Mouse (Mus musculus) heart, adult 2 months (tissue): Measurements from ENCODE around the gene Runx2. TPM values are rescaled to one million over a fixed set of nuclear protein-coding genes. Genes with fewer than 3 reads are reported as not detected.

Source experiments
- DNase-seq, 2 experiments: peaks; one replicate each; pipeline ENCODE4 v3.0.0; 2021
- H3K27ac ChIP-seq: fragments of 200-600 bp; 2 replicates; pipeline ENCODE4 v1.8.1; 2022
- H3K27me3 ChIP-seq: fragments of 200-500 bp; 2 replicates; pipeline ENCODE4 v1.6.1; 2012; ENCODE audit warnings: mild to moderate bottlenecking, low read length, inconsistent platforms, mixed read lengths; ENCODE audit not compliant: control insufficient read depth, insufficient read depth
- H3K36me3 ChIP-seq: fragments of 200-500 bp; 2 replicates; pipeline ENCODE4 v1.6.1; 2012; ENCODE audit warnings: low read length, inconsistent platforms; ENCODE audit not compliant: control insufficient read depth, insufficient read depth
- H3K4me1 ChIP-seq: fragments of 200-500 bp; 2 replicates; pipeline ENCODE4 v1.6.1; 2011; ENCODE audit warnings: low read length; ENCODE audit not compliant: control insufficient read depth, insufficient read depth
- H3K4me3 ChIP-seq: fragments of 200-600 bp; 2 replicates; pipeline ENCODE4 v1.8.1; 2022
- H3K79me2 ChIP-seq: fragments of 200-500 bp; replicated peaks from 2 replicates; pipeline ENCODE4 v1.6.1; 2012; ENCODE audit warnings: mild to moderate bottlenecking, inconsistent platforms, low read length, moderate library complexity, mixed read lengths; ENCODE audit not compliant: control insufficient read depth, insufficient read depth
- H3K9ac ChIP-seq: fragments of 200-500 bp; 2 replicates; pipeline ENCODE4 v1.6.1; 2012; ENCODE audit warnings: low read depth, mild to moderate bottlenecking, control low read depth, inconsistent platforms, low read length, mixed read lengths
- CTCF ChIP-seq: fragments of 200-600 bp; IDR thresholded peaks from 2 replicates; pipeline ENCODE4 v1.8.1; 2022; ENCODE audit warnings: antibody characterized with exemption, mild to moderate bottlenecking, moderate library complexity
- EP300 ChIP-seq: fragments of 200-500 bp; IDR thresholded peaks from 2 replicates; pipeline ENCODE4 v1.6.1; 2011; ENCODE audit warnings: low read depth, low read length, control low read depth; ENCODE audit not compliant: insufficient read depth
- POLR2A ChIP-seq: fragments of 200-500 bp; IDR thresholded peaks from 2 replicates; pipeline ENCODE4 v1.6.1; 2011; ENCODE audit warnings: mild to moderate bottlenecking, low read depth, low read length, control low read depth; ENCODE audit not compliant: insufficient read depth
- WGBS: fragments of 180-500 bp; shearing (Covaris S2); methylation state at CpG from one replicate; pipeline ENCODE4 v1.1.7; 2018; 5-methylcytosine and 5-hydroxymethylcytosine counted together
- intact Hi-C: fragments of 180-260 bp; cut with DNase I; formaldehyde crosslinking; loops from one replicate; pipeline ENCODE4 v1.15.1; 2025
- polyA plus RNA-seq: library from polyadenylated mRNA; depleted of rRNA; stranded (reverse); fragments of >200 nt; gene quantifications from 2 replicates; pipeline ENCODE4 v1.2.3, GENCODE M21; 2012
- total RNA-seq, 2 experiments: library from RNA; stranded (reverse); gene quantifications; 2 replicates each; pipeline ENCODE4 v1.2.3; 2021

Gene Runx2
- total and polyA plus RNA-seq, 3 experiments: 0.41 to 0.76 (median 0.57) TPM

DNA sequence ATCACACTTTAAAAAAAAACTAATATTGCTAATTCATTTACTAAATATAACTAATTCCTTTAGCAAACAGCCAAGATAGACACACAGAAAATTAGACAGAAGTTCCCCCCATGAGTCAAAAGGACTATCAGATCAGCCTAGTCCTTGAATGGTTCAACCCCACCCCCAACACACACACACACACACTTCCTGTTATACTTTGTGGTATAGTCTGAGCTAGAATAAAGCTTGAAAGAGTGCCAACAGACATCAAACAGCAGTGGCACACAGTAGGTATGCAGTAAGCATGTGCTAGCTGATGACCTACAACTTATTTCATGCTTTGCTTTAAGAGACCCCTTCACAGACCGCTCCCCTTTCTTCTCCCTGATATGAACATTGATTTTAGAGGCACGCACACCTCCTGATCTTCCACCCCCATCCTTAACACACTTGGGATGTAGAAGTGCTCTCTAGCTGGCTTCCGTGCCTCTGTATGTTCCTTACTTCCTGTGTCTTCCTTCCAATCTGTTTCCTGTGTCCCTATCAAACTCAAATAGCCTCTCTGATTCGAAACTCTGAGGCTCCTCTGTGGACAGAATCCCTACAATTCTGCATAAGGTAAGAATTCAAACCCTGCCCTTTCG, 124.1 kb downstream of the Runx2 start:
- intact Hi-C loops: no loop called here
- H3K79me2 ChIP-seq: no peaks in the 10 kb centered on the region
- WGBS: 68% methylated on average over 5 of the region's 5 CpGs
- H3K36me3 ChIP-seq: no peaks in the 10 kb centered on the region
- H3K4me1 ChIP-seq: no peaks in the 10 kb centered on the region
- H3K27me3 ChIP-seq: no peaks in the 10 kb centered on the region
- TF ChIP-seq EP300 (no peak), POLR2A (no peak), CTCF (no peak)
- no peak for DNase-seq
- no peak overlapping the region for H3K27ac ChIP-seq
- H3K4me3 ChIP-seq: no peak overlapping the region
- H3K9ac ChIP-seq: no peak overlapping the region

DNA sequence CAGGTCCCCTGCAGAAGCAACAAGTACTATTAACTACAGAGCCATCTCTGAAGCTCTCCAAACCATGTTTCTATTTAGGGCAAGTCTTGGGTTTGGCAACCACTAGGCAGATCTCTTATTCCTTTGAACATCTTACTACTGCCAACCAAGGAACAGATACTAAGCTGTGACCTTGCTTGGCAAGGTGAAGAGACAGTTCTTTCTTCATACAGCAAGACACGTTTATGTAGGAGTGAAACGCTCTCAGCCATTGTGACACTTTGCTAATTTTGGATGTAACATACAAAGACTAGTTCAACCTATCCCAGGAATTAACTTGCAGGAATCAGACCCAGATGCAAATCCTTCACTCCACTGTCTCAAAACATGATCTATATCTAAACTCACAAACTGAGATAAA, 126.3 kb downstream of the Runx2 start:
- TF ChIP-seq EP300 (no peak), POLR2A (no peak), CTCF (no peak)
- Histone ChIP-seq H3K4me3 (no peak overlapping the region), H3K36me3 (no peaks in the 10 kb centered on the region), H3K4me1 (no peaks in the 10 kb centered on the region), H3K9ac (no peak overlapping the region), H3K27ac (no peak overlapping the region), H3K79me2 (no peaks in the 10 kb centered on the region), H3K27me3 (no peaks in the 10 kb centered on the region)
- WGBS: 70% methylated on average over 2 of the region's 2 CpGs
- DNase-seq: no peak
- intact Hi-C loops: no loop called here

DNA sequence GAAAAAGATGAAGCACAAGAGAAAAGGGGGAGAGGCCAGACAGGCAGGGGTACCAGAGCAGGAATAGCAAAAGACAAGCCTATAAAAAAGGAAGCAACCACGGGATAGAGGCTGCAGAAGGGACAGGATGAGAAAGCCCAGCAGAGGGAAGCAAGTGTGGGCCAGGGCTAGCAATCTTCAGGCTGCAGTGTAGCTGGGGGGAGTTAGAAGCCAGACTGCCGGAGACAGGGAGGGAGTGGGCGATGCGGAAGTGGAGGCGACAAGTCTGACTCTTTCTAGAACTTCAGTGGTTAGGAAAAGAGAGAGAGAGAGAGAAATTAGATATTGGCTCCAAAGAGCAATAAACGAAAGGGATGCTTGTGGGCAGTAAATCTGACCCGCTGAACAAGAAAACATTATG, 129.1 kb downstream of the Runx2 start:
- WGBS: 41% methylated on average over 7 of the region's 7 CpGs
- no peak for DNase-seq

DNA sequence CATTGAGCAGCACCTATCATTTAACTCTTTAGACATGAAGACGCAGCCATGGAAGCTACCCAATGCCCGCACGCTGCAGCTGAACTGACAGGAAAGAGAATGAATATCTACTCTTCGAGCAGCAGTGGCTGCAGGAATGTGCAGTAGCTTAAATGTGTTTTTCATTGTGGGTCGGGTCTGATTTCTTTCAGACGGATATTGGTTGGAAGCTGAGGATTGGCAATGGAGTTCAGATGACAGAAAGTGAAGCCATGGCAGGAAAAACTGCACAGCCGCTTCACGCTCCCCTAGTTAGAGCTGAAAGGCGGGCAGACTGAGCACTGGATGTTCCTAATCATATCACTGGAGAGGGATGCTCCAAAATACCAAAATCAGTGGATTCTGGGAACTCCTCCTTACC, 131.6 kb downstream of the Runx2 start:
- Histone ChIP-seq H3K9ac (no peak overlapping the region), H3K27ac (no peak overlapping the region), H3K36me3 (no peaks in the 10 kb centered on the region), H3K4me3 (no peak overlapping the region), H3K79me2 (no peaks in the 10 kb centered on the region), H3K4me1 (no peaks in the 10 kb centered on the region), H3K27me3 (no peaks in the 10 kb centered on the region)
- TF ChIP-seq CTCF (no peak), POLR2A (no peak)
- intact Hi-C loops: no loop called here
- no peak for DNase-seq
- 89% methylated on average over 9 of the region's 9 CpGs for WGBS

More for the DNA sequence above, 129.1 kb downstream of the Runx2 start:
- Histone ChIP-seq H3K9ac (no peak overlapping the region), H3K27ac (no peak overlapping the region), H3K4me1 (no peaks in the 10 kb centered on the region), H3K79me2 (no peaks in the 10 kb centered on the region), H3K36me3 (no peaks in the 10 kb centered on the region), H3K27me3 (no peaks in the 10 kb centered on the region), H3K4me3 (no peak overlapping the region)
- intact Hi-C loops: no loop called here
- TF ChIP-seq CTCF (no peak), EP300 (no peak), POLR2A (no peak)

DNA sequence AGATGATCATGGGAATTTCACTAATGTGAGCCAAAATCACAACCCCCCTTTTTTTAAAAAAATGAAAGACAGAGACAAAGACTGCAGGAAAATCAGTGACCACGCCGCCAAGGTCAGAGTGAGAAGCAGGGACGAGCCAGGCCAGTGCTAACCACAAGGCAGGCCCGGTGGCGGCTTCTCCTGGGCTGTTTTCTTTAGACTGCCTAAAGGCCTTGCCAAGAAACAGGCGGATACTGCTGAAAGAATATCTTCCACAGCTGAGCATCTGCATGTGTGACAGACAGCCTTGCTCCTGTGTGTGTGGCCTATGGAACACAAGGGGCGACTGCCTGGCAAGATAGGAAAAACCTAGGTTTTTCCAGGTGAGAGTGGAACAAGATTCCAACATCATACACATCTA, 136.8 kb downstream of the Runx2 start:
- Histone ChIP-seq H3K9ac (peak overlapping the region; percentile 30; the same call in 1 of the 2 replicates), H3K79me2 (no peaks in the 10 kb centered on the region), H3K4me3 (no peak overlapping the region), H3K27me3 (no peaks in the 10 kb centered on the region), H3K4me1 (no peaks in the 10 kb centered on the region; the same call in 1 of the 2 replicates), H3K27ac (no peak overlapping the region), H3K36me3 (no peaks in the 10 kb centered on the region)
- TF ChIP-seq CTCF (no peak), POLR2A (no peak), EP300 (no peak)
- DNase-seq: peak; percentile 24 to 29
- WGBS: 51% methylated on average over 7 of the region's 7 CpGs
- intact Hi-C loops: no loop called here

DNA sequence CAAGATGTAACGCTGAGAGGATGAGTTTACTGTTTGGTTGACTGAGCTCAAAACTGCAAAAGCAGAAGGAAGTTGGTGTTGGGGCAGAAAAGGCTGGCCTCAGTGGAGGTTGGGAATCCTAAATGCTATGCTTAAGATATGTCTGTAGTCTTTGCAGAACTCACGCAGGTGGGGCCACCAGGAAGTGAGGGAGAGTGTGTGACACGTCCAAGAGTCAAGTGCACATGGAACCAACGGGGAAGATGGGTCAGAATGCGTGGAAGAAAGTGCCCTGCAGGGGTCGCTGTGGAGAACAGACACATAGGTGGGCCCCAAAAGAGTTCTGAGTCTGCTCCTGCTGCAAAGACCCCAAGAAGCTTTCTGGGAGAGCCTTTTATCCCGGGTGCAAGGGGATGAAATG, 141.8 kb downstream of the Runx2 start:
- WGBS: 55% methylated on average over 7 of the region's 7 CpGs
- Histone ChIP-seq H3K9ac (no peak overlapping the region), H3K36me3 (no peaks in the 10 kb centered on the region), H3K27ac (no peak overlapping the region), H3K27me3 (no peaks in the 10 kb centered on the region), H3K79me2 (no peaks in the 10 kb centered on the region), H3K4me1 (no peaks in the 10 kb centered on the region), H3K4me3 (no peak overlapping the region)
- DNase-seq: peak in 1 of 2 experiments; percentile 8
- intact Hi-C loops: no loop called here
- no peak for TF ChIP-seq POLR2A
- peak; percentile 22; the same call in 1 of the 2 replicates for TF ChIP-seq CTCF
